Mouse (Mus musculus) gastrocnemius, postnatal 4 days (tissue): ENCODE data around the gene Arsb. TPM values are rescaled to one million over a fixed set of nuclear protein-coding genes. Genes with fewer than 3 reads are reported as not detected.
"Not testable (repeated sequence)": the region's sequence is repeated elsewhere in the genome, so short reads cannot be mapped to it uniquely, and the experiment has no call there.

Experiments
- DNase-seq, 2 experiments: peaks; one replicate each; pipeline ENCODE4 v3.0.0; 2021 to 2022; ENCODE audit warnings: low spot score in 2 of 2, mixed read lengths in 2 of 2
- microRNA-seq: library from miRNA; unstranded; fragments of <30 nt; microRNA quantifications from one replicate; pipeline ENCODE4 v1.2.0, GENCODE M21; 2021
- total RNA-seq, 2 experiments: library from RNA; stranded (reverse); gene quantifications; 2 replicates each; pipeline ENCODE4 v1.2.3; 2021

Gene Arsb
- total RNA-seq, 2 experiments from 2014 or later: 17.4 to 18.6 TPM

DNA sequence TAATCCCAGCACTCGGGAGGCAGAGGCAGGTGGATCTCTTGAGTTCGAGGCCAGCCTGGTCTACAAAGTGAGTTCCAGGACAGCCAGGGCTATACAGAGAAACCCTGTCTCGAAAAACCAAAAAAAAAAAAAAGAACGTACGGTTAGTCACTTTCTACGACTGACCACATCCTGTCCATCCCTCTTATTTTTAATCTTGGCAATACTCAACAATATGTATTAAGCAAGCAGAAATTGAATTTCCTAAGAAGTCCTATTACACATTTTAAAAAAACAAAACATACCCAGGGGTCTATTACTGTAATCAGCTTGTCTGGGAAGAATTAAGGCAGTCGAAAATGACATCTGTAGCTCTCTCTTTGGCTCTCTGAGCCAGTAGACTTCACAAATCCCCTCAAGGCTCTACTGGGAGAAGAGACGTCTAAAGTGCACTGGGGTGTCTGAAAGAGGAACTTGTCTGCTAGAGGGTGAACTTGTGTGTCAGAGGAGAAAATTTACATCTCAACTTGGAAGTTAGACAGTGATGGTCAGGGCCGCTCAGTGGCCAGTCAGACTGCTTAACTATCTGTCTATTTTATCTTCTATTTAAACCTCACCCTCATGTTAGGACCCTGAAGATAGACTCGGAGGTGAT is 205.6 kb downstream of the Arsb start:
- DNase-seq: no peak

DNA sequence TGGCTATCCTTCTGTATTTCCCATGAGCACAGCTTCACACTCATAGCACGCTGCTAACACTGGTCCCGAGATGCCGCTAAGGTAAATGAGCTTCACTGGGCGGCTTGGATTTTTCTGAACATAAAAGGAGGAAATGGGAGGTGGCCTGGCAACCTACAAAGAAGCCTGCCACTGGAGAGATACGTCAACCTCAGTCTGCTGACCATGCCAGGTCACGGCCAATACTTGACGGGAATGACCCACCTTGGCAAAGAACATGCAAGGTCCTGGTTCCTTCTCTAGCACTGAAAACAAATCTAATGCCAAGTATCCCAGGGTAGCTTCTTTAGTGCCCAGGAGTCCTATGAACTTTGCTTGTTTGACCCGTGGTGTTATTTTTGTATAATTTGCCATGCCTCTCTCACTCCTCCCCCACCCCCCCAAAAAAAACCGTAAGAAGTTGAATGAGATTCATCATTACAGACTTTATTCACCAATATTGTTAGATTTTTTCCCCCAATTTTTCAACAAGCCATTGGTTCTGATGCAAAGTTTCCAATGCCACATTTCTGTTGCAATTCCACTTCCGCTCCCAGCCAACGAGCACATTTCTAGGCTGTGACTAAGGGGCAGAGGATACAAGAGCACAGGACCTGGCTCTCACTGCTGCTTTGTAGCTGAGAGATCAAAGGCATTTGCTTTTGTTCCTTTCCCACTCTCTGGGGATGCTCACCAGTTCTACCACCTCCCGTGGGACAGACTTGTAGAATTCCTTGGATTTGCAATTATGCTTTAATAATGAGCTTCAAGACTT is 207.5 kb downstream of the Arsb start:
- DNase-seq: no peak

DNA sequence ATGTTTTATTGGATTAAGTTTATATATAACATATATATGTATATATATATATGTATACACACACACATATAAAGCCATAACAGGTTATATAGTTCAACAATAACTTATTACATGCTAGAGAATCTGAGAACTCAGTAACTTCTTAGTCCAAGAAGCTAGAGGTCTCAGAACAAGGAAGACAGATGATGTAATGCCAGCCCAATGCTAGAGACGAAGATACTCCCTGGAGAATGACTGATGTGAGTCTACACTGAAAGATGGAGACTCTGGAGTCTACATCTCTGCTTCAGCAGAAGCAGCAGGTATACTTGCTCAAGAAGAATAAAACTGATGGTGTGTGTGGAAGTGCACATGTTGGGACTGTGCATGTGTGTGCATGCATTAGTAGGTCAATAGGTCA is 208.3 kb downstream of the Arsb start:
- DNase-seq: no peak

DNA sequence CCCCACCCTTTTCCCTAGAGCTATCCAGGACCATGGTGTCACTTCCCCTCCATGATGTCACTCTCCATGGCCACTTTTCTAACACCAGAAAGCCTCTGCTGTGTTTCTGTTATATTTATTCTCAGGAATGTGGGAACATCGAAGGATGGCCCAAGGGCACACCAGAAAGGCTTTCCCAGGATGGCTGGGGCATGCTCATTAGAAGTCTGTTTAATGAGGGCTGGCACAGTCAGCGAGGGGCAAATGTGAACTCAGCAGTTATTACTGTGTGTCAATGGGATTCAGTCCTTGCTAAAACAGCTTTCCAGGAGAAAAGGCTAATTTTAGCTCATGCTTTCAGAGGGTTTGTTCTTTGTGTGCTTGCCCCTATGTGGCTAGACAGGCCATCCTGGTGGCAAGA is 213.1 kb downstream of the Arsb start:
- no peak for DNase-seq

DNA sequence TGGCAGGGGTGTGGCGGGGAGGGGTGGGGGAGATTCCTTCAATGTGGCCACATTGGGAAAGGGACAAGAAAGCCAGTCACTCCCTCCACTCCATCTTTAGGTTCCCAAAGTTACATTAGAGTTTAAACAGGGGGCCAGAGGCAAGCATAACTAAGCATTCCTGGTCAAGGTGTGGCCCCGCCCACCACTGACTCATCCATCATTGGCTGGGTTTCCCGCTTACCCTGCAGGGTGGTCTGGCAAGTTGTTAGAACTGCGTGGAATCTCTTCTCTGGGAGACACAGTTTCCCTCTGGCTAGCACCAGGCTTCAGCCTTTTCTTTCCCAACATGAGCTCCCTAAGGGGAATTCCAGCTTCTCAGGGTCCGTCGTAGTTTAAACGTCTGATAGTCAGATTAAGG is 213.8 kb downstream of the Arsb start:
- DNase-seq: no peak

DNA sequence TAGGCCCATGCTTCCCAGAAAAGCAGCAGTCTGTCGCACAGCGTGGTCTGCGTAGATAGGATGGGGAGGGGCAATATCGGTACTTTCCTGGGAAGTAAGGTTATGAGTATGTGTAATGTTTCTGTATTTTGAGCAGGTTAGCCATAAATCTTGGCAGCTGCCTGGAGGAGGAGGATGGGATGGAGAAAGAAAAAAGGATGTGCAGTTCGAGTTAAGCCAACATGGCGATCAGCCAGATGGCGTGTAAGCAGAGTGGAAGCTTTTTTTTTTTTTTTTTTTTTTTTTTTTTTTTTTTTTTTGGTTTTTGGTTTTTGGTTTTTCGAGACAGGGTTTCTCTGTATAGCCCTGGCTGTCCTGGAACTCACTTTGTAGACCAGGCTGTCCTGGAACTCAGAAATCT is 214.3 kb downstream of the Arsb start:
- DNase-seq: not testable (repeated sequence)

DNA sequence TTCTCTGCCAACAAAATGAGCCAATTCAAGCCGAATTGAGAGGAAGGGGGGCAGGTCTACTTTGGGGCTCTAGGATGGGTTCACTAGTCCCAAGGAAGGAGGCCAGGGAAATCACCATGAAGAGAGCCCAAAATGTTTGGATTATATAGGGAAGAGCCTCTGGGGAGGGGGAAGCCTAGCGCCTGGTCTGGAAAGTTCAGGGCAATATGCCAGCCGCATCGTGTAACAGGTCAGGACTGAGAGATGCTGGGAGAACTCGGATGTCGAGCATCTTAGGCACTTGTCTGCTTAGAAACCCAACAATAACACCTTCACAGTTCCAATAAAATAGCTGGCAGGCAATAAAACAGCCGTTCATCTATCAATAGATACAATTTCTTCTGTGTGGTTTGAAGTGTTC is 216.2 kb downstream of the Arsb start:
- no peak for DNase-seq

DNA sequence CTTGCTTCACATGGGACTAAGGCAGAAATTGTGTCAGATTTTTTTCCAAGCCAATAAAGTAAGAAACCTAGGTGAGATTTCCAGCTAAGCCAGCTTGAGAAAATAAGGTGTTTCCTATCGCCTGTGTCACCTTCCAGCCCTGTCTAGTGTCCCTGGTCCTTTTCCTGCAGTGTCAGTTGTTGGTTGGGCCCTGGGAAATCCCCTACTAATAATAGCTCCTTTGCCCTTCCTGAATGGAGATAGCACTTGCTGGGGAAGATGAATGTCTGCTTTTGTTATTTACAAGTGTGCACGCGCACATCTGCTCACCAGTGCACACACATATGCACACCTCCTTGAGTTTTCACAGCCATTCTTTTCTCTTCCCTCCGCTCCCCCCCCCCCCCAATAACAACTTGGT is 217.8 kb downstream of the Arsb start:
- DNase-seq: no peak

DNA sequence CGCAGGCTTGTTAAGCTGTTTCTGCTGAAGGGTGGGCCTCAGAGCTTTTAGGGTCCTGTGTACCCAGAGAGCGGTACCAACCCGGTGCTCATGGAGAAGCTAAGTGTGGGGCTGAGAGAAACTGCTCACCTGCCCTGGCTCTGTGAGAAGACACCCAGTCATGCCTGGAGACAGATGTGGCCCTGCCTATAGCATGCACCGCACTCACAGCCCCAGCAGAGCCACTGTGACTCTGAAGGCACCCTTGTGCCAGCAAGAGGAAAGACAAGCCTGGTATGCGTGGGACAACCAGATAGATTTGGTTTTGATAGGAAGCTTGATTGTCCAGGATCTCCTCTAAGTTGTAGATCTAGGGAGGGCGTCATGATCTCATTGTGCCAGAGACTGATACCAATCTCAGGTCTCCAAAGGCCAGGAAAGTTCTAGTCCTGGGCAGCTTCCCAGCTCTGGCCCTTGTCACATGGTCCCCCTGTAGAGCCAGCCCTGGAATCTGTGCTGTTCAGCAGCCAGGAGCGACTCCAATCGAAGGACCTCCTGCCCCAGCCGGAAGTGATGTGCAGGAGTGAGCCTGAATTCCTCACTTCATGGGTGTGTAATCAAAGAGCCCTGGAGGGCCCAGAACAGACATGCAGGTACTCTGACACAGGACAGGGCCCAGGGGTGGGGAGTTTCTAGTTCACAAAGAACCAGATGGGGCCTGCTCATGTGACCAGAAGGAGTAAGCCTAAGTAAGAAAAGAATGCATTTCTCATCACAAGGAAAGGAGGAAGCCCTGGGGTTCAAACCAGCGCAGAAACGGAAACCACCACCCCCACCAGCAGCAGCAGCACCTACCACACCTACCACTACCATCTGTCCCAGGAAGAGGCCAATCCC is 218.5 kb downstream of the Arsb start:
- no peak for DNase-seq

DNA sequence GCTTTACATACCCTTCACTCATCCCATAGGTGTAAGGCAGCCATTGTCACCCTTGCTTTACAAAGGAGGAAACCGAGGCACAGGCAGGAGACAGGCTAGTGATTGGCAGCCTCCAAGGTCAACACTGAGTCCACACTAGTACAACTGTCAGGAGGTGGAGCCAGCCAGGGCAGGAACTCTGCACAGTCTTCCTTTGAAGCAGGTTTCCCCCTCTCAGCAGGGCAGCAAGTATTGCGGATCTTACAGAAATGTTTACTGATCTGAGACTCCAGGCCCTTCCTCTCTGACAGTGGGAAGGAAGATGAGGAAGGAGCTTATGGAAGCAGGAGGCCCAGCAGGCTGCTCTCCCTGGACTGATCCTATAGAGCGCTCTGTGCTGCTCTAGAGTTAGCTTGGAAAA is 219.4 kb downstream of the Arsb start:
- no peak for DNase-seq

DNA sequence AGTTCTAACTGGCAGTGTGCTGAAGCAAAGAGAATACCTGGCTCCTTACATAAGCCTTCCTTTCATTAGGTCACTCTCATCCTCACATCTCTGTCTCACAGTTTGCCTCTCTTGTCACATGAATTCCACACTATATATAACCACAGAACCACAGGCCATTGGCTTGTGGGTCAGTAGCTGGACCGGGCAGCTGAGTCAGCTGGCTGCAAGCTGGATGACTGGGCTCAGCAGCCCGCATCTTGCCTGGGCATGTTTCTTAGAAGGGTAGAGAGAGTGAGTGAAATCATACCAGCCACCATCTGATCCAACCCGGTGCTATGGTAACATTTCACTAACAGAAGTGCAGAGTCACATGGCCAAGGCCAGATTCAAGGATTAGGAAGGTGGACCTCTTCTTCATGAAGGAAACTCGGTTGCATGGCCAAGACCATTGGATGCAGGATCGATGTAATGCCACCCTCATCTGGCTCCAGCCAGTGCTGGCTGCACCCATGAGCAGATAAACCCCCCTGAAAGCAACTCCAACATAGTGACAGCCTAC is 221.0 kb downstream of the Arsb start:
- DNase-seq: no peak

Small RNAs within 50 kb of the gene (microRNA-seq; reads per million reads assigned to microRNA genes)
- not detected for gene Gm25534
- not detected for gene Mir5624

Other genes starting within 250 kb of the Arsb start
- 1 to 10 TPM in 1 of 2 experiments, under 1 TPM in 1; 0.47 to 3.2 TPM for gene Bhmt, start 133.7 kb upstream of the Arsb start, total RNA-seq
- under 1 TPM in 1 of 2 experiments, not detected in 1; 0.13 TPM for gene Bhmt2, start 97.3 kb upstream of the Arsb start, total RNA-seq
- gene Dmgdh, start 97.2 kb upstream of the Arsb start, total RNA-seq: under 1 TPM; 0.10 to 0.23 TPM